Mouse (Mus musculus) hindbrain, embryonic 13.5 days (tissue): ENCODE measurements around the gene Secisbp2l. TPM values are rescaled to one million over a fixed set of nuclear protein-coding genes. Genes with fewer than 3 reads are reported as not detected.

Experiments
- ATAC-seq: fragments of 200-750 bp; cut with Nextera tagmentation; 2 replicates; pipeline ENCODE4 v1.8.0; 2017; ENCODE audit warnings: moderate TSS enrichment; ENCODE audit not compliant: low FRiP score
- H3K27ac ChIP-seq: fragments of 300-500 bp; sonication (generic); 2 replicates; pipeline ENCODE4 v1.5.1; 2015; ENCODE audit warnings: inconsistent platforms, mild to moderate bottlenecking, moderate library complexity
- H3K27me3 ChIP-seq: fragments of 300-500 bp; sonication (generic); 2 replicates; pipeline ENCODE4 v1.6.1; 2015; ENCODE audit warnings: mild to moderate bottlenecking, inconsistent platforms
- H3K36me3 ChIP-seq: fragments of 300-500 bp; sonication (generic); 2 replicates; pipeline ENCODE4 v1.6.1; 2015; ENCODE audit warnings: mild to moderate bottlenecking, inconsistent platforms
- H3K4me1 ChIP-seq: fragments of 300-500 bp; sonication (generic); replicated peaks from 2 replicates; pipeline ENCODE4 v1.6.1; 2015; ENCODE audit warnings: inconsistent platforms
- H3K4me2 ChIP-seq: fragments of 300-500 bp; sonication (generic); 2 replicates; pipeline ENCODE4 v1.6.1; 2015; ENCODE audit warnings: inconsistent platforms, mild to moderate bottlenecking, moderate library complexity
- H3K4me3 ChIP-seq: fragments of 300-500 bp; sonication (generic); 2 replicates; pipeline ENCODE4 v1.5.1; 2015; ENCODE audit warnings: mild to moderate bottlenecking, inconsistent platforms
- H3K9ac ChIP-seq: fragments of 300-500 bp; sonication (generic); 2 replicates; pipeline ENCODE4 v1.6.1; 2015; ENCODE audit warnings: mild to moderate bottlenecking, inconsistent platforms
- H3K9me3 ChIP-seq: fragments of 300-500 bp; sonication (generic); 2 replicates; pipeline ENCODE4 v1.6.1; 2016; ENCODE audit warnings: inconsistent platforms
- WGBS: fragments of 180-500 bp; shearing (Covaris S2); methylation state at CpG from one replicate; pipeline ENCODE4 v1.1.7; 2015; 5-methylcytosine and 5-hydroxymethylcytosine counted together
- polyA plus RNA-seq: library from polyadenylated mRNA; unstranded; fragments of >200 nt; fragmentation: Nextera tagmentation; extraction: Ambion mirVana; gene quantifications from 2 replicates; pipeline ENCODE4 v1.2.1, GENCODE M21; 2015

The Secisbp2l gene
- polyA plus RNA-seq, 1 experiment from 2014 or later = 29.3 TPM

DNA sequence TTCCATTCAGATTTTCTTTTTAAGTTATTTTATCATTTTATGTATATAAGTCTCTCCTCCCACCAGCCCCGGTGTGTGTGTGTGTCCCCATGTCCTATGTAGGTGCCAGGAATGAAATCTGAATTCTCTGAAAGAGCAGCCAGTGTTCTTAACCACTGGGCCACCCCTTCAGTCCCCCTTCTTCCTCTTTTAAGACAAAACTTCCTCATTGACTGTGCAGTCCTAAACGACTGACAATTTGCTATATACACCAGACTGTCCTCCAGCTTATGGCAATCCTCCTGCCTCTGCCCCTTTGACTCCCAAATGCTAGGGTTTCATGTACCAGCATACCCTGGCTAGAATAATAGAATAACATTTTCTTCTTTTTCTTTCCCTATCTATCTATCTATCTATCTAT, 12.4 kb upstream of the Secisbp2l start:
- 88% methylated on average over 2 of the region's 2 CpGs for WGBS
- ATAC-seq = no peak
- Histone ChIP-seq H3K9ac (no peak overlapping the region), H3K36me3 (no peaks in the 10 kb centered on the region), H3K4me1 (no peaks in the 10 kb centered on the region), H3K4me2 (no peak overlapping the region), H3K9me3 (no peaks in the 10 kb centered on the region), H3K4me3 (no peak overlapping the region), H3K27ac (no peak overlapping the region), H3K27me3 (no peaks in the 10 kb centered on the region)

- no peak for ATAC-seq
- H3K27ac ChIP-seq = no peak overlapping the region
- no peaks in the 10 kb centered on the region for H3K27me3 ChIP-seq
- no peak overlapping the region for H3K9ac ChIP-seq
- no peaks in the 10 kb centered on the region for H3K9me3 ChIP-seq
- H3K36me3 ChIP-seq = no peaks in the 10 kb centered on the region
- no peaks in the 10 kb centered on the region for H3K4me1 ChIP-seq
- H3K4me2 ChIP-seq = no peak overlapping the region
- no peak overlapping the region for H3K4me3 ChIP-seq
- 85% methylated on average over 2 of the region's 2 CpGs for WGBS
These were observed 11.5 kb upstream of the Secisbp2l start for GRCm38 (mm10) chr2:125794166-125794565.

- Histone ChIP-seq H3K9ac (no peak overlapping the region), H3K27ac (no peak overlapping the region), H3K27me3 (no peaks in the 10 kb centered on the region), H3K9me3 (no peaks in the 10 kb centered on the region), H3K4me2 (no peak overlapping the region), H3K4me3 (no peak overlapping the region), H3K4me1 (no peaks in the 10 kb centered on the region), H3K36me3 (no peaks in the 10 kb centered on the region)
- 88% methylated on average over 11 of the region's 11 CpGs for WGBS
- no peak for ATAC-seq
These were observed 10.2 kb upstream of the Secisbp2l start for GRCm38 (mm10) chr2:125792879-125793261.

- no peak overlapping the region for H3K9ac ChIP-seq
- no peak for ATAC-seq
- H3K9me3 ChIP-seq = no peaks in the 10 kb centered on the region
- 81% methylated on average over 2 of the region's 2 CpGs for WGBS
- H3K36me3 ChIP-seq = no peaks in the 10 kb centered on the region
- H3K4me3 ChIP-seq = no peak overlapping the region
- H3K4me2 ChIP-seq = no peak overlapping the region
- no peaks in the 10 kb centered on the region for H3K4me1 ChIP-seq
- no peak overlapping the region for H3K27ac ChIP-seq
- no peaks in the 10 kb centered on the region for H3K27me3 ChIP-seq
These were observed 9.6 kb upstream of the Secisbp2l start for GRCm38 (mm10) chr2:125792144-125792878.

GRCm38 (mm10) chr2:125791485-125791885, 8.8 kb upstream of the Secisbp2l start:
- H3K4me1 ChIP-seq = no peaks in the 10 kb centered on the region
- no peak for ATAC-seq
- H3K4me2 ChIP-seq = no peak overlapping the region
- 87% methylated on average over 7 of the region's 7 CpGs for WGBS
- no peaks in the 10 kb centered on the region for H3K36me3 ChIP-seq
- H3K9me3 ChIP-seq = no peaks in the 10 kb centered on the region
- no peak overlapping the region for H3K4me3 ChIP-seq
- no peak overlapping the region for H3K9ac ChIP-seq
- H3K27me3 ChIP-seq = no peaks in the 10 kb centered on the region
- no peak overlapping the region for H3K27ac ChIP-seq

DNA sequence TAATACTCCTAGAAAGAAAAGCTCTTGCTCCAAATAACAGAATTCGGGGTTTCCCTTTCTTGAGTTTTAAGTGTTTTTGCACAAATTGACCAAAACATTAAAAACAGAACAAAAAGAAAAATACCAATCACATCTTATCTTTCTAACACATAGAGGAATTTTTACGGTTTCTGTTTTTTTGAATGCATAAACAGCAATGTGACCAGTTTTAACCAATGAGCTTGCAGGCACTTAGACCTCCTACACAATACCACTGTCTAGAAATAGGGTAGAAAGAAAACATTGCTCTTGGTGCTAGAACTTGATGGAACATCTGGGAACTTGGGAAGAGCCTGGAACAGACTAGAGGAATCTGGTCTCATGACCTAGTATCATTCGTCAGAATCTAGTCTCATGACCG, 7.6 kb upstream of the Secisbp2l start:
- no peak overlapping the region for H3K9ac ChIP-seq
- no peak overlapping the region for H3K4me3 ChIP-seq
- no peaks in the 10 kb centered on the region for H3K36me3 ChIP-seq
- no peaks in the 10 kb centered on the region for H3K9me3 ChIP-seq
- no peak for ATAC-seq
- H3K27ac ChIP-seq = no peak overlapping the region
- 97% methylated on average over 4 of the region's 4 CpGs for WGBS
- 0 out of 2 replicates have a peak, but pooled peaks cover 2% of the 10 kb centered on the region for H3K27me3 ChIP-seq
- H3K4me2 ChIP-seq = no peak overlapping the region
- H3K4me1 ChIP-seq = no peaks in the 10 kb centered on the region

GRCm38 (mm10) chr2:125789265-125789664, 6.6 kb upstream of the Secisbp2l start:
- H3K4me1 ChIP-seq = no peaks in the 10 kb centered on the region
- no peak overlapping the region for H3K4me2 ChIP-seq
- 0 out of 2 replicates have a peak, but pooled peaks cover 4% of the 10 kb centered on the region for H3K27me3 ChIP-seq
- H3K36me3 ChIP-seq = no peaks in the 10 kb centered on the region
- no peak overlapping the region for H3K4me3 ChIP-seq
- H3K9ac ChIP-seq = no peak overlapping the region
- H3K27ac ChIP-seq = no peak overlapping the region
- no peak for ATAC-seq
- 79% methylated on average over 5 of the region's 5 CpGs for WGBS
- H3K9me3 ChIP-seq = no peaks in the 10 kb centered on the region

DNA sequence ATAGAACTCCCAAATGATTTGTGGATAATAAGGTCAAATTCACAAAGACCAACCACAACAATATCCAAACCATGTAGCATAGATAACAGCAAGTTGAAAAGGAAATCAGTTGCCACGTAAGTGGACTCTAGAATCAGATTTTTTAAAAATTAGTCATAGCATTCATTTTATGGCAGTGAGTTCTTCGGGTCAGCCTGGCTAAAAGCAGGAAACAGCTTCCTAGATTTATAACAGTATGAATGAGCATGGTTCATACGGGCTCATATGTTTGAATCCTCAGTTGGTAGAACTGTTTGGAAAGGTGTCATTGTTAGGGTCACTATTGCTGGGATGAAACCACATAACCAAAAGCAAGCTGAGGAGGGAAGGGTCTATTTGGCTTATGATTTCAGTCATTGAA, 6.1 kb upstream of the Secisbp2l start:
- Histone ChIP-seq H3K4me3 (no peak overlapping the region), H3K4me1 (no peaks in the 10 kb centered on the region), H3K9ac (no peak overlapping the region), H3K27me3 (0 out of 2 replicates have a peak, but pooled peaks cover 4% of the 10 kb centered on the region), H3K36me3 (no peaks in the 10 kb centered on the region), H3K9me3 (no peaks in the 10 kb centered on the region), H3K4me2 (no peak overlapping the region), H3K27ac (no peak overlapping the region)
- WGBS = 89% methylated on average over 3 of the region's 3 CpGs
- ATAC-seq = no peak

GRCm38 (mm10) chr2:125788351-125788750, 5.7 kb upstream of the Secisbp2l start:
- Histone ChIP-seq H3K27me3 (0 out of 2 replicates have a peak, but pooled peaks cover 4% of the 10 kb centered on the region), H3K4me2 (no peak overlapping the region), H3K36me3 (no peaks in the 10 kb centered on the region), H3K4me1 (0 out of 2 replicates have a peak, but pooled peaks cover under 1% of the 10 kb centered on the region), H3K27ac (no peak overlapping the region), H3K4me3 (no peak overlapping the region), H3K9me3 (no peaks in the 10 kb centered on the region), H3K9ac (no peak overlapping the region)
- ATAC-seq = no peak

DNA sequence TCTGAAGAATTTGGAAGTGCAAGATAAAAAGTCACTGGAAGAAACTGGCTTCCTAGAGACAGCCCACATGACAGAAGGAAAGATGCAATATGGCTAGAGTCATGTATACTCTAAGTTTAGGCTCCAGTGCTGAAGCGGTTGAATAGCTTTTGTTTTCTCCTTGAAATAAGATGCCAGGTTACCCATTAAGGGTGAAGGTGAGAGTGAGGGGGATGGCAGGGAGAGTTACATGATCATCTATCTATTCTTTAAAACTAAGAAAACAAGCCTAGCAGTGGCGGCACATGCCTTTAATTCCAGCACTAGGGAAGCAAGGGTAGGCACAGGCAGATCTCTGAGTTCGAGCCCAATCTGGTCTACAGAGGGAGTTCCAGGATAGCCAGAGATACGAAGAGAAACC, 2.4 kb upstream of the Secisbp2l start:
- H3K9me3 ChIP-seq = no peaks in the 10 kb centered on the region
- no peak overlapping the region for H3K4me2 ChIP-seq
- 0 out of 2 replicates have a peak, but pooled peaks cover 4% of the 10 kb centered on the region for H3K27me3 ChIP-seq
- H3K4me3 ChIP-seq = no peak overlapping the region
- H3K36me3 ChIP-seq = no peaks in the 10 kb centered on the region
- H3K4me1 ChIP-seq = peaks cover 25% of the 10 kb centered on the region
- ATAC-seq = no peak
- H3K27ac ChIP-seq = no peak overlapping the region
- WGBS = 69% methylated on average over 4 of the region's 4 CpGs
- H3K9ac ChIP-seq = no peak overlapping the region

- WGBS = 79% methylated on average over 4 of the region's 4 CpGs
- 0 out of 2 replicates have a peak, but pooled peaks cover 4% of the 10 kb centered on the region for H3K27me3 ChIP-seq
- H3K9me3 ChIP-seq = no peaks in the 10 kb centered on the region
- no peak overlapping the region for H3K4me2 ChIP-seq
- no peak overlapping the region for H3K27ac ChIP-seq
- H3K9ac ChIP-seq = no peak overlapping the region
- ATAC-seq = no peak
- no peak overlapping the region for H3K4me3 ChIP-seq
- H3K36me3 ChIP-seq = no peaks in the 10 kb centered on the region
- H3K4me1 ChIP-seq = peaks cover 31% of the 10 kb centered on the region
These were observed 1.7 kb upstream of the Secisbp2l start for GRCm38 (mm10) chr2:125784392-125784791.

GRCm38 (mm10) chr2:125783868-125784267, 1.2 kb upstream of the Secisbp2l start:
- no peak overlapping the region for H3K4me3 ChIP-seq
- no peak overlapping the region for H3K9ac ChIP-seq
- H3K36me3 ChIP-seq = no peaks in the 10 kb centered on the region
- H3K4me2 ChIP-seq = no peak overlapping the region
- H3K9me3 ChIP-seq = no peaks in the 10 kb centered on the region
- WGBS = 57% methylated on average over 4 of the region's 4 CpGs
- no peak for ATAC-seq
- no peak overlapping the region for H3K27ac ChIP-seq
- peaks cover 32% of the 10 kb centered on the region for H3K4me1 ChIP-seq
- H3K27me3 ChIP-seq = 0 out of 2 replicates have a peak, but pooled peaks cover 4% of the 10 kb centered on the region
